Mouse (Mus musculus) forebrain, embryonic 10.5 days (tissue): ENCODE results near the gene Gm2663. TPM values are rescaled to one million over a fixed set of nuclear protein-coding genes. Genes with fewer than 3 reads are reported as not detected.
"Not testable (repeated sequence)": the region's sequence is repeated elsewhere in the genome, so short reads cannot be mapped to it uniquely, and the experiment has no call there.

Source experiments
- DNase-seq: peaks from one replicate; pipeline ENCODE4 v3.0.0-alpha.2; 2017; ENCODE audit warnings: low spot score; ENCODE audit errors: extremely low spot score
- H3K27ac ChIP-seq: fragments of 300-500 bp; sonication (generic); 2 replicates; pipeline ENCODE4 v1.5.1; 2016; ENCODE audit warnings: mild to moderate bottlenecking
- H3K27me3 ChIP-seq: fragments of 300-500 bp; sonication (generic); 2 replicates; pipeline ENCODE4 v1.6.1; 2016; ENCODE audit warnings: mild to moderate bottlenecking; ENCODE audit not compliant: poor library complexity, severe bottlenecking
- H3K36me3 ChIP-seq: fragments of 300-500 bp; sonication (generic); replicated peaks from 2 replicates; pipeline ENCODE4 v1.6.1; 2016; ENCODE audit warnings: mild to moderate bottlenecking, moderate library complexity
- H3K4me1 ChIP-seq: fragments of 300-500 bp; sonication (generic); 2 replicates; pipeline ENCODE4 v1.6.1; 2016
- H3K4me3 ChIP-seq: fragments of 300-500 bp; sonication (generic); 2 replicates; pipeline ENCODE4 v1.5.1; 2016; ENCODE audit warnings: mild to moderate bottlenecking, moderate library complexity
- H3K9me3 ChIP-seq: fragments of 300-500 bp; sonication (generic); 2 replicates; pipeline ENCODE4 v1.6.1; 2016; ENCODE audit warnings: mild to moderate bottlenecking, moderate library complexity
- WGBS: fragments of 180-500 bp; shearing (Covaris S2); methylation state at CpG from one replicate; pipeline ENCODE4 v1.1.7; 2016; 5-methylcytosine and 5-hydroxymethylcytosine counted together
- polyA plus RNA-seq: library from polyadenylated mRNA; unstranded; fragments of >200 nt; fragmentation: Nextera tagmentation; extraction: Ambion mirVana; gene quantifications from 2 replicates; pipeline ENCODE4 v1.2.1, GENCODE M21; 2016

The Gm2663 gene
- polyA plus RNA-seq: not detected in 2 replicates

- H3K4me3 ChIP-seq: not testable (repeated sequence)
These were observed at the start of gene Gm2663 for GRCm38 (mm10) chr6:40999379-40999778. Gene Gm2663, minus strand, starts transcription at chr6:40999479.

DNA sequence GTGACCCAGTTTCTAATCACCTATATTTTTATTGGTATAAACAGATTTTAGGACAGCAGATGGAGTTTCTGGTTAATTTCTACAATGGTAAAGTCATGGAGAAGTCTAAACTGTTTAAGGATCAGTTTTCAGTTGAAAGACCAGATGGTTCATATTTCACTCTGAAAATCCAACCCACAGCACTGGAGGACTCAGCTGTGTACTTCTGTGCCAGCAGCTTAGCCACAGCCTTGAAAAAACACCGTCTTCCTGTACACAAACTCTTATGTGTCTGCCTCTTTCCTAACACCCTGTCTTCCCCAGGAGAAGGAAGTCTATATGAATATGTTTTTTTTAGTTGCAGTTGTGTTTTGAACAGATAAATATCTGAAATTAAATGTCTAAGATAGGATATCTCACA, 49.3 kb upstream of the Gm2663 start:
- Histone ChIP-seq H3K9me3 (no peaks in the 10 kb centered on the region), H3K4me3 (no peak overlapping the region), H3K4me1 (no peaks in the 10 kb centered on the region), H3K27me3 (no peaks in the 10 kb centered on the region), H3K36me3 (no peaks in the 10 kb centered on the region), H3K27ac (no peak overlapping the region)
- no peak for DNase-seq
- 88% methylated on average over 1 of the region's 1 CpGs for WGBS

More at GRCm38 (mm10) chr6:40999379-40999778, at the start of gene Gm2663:
- H3K4me1 ChIP-seq, DNase-seq, H3K36me3 ChIP-seq, H3K27ac ChIP-seq, H3K9me3 ChIP-seq, H3K27me3 ChIP-seq: not testable (repeated sequence)

DNA sequence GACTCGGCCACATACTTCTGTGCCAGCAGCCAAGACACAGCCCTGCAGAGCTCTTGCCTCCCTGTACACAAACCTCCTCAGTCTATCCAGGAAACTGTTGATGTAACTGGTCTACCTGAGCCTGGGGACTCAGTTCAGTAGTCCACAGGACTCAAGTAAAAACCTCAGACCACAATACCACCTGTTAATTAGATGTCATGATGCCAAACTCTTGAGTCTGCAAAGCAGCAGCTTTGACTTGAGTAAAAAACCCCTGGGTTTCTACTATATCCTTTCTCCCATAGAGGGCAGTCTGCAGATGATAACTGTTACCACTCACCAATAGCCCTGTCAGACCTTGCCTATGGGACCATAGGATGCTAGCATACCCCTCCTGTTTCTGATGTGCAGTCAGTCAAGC, 48.7 kb upstream of the Gm2663 start:
- 84% methylated on average over 1 of the region's 1 CpGs for WGBS
- Histone ChIP-seq H3K36me3 (no peaks in the 10 kb centered on the region), H3K9me3 (no peaks in the 10 kb centered on the region), H3K27ac (no peak overlapping the region), H3K27me3 (no peaks in the 10 kb centered on the region), H3K4me3 (no peak overlapping the region), H3K4me1 (no peaks in the 10 kb centered on the region)
- DNase-seq: no peak

DNA sequence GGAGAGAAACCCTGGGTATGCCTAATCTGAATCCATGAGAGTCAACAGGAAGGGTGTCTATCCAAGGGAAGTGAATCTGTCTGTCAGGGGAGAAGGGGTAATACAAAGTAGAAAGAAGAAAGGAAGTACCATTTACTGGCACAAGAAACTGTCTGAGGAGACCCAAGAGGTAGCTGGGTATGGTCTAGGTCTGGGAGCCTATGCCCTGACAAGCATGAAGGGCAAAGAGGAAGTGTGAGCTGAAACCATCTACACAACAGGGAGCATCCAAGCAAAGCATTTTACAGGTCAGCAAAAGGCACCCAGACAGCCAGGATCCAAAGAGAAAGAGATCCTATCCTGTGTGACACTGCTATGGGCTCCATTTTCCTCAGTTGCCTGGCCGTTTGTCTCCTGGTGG, 47.9 kb upstream of the Gm2663 start:
- Histone ChIP-seq H3K4me1 (no peaks in the 10 kb centered on the region), H3K36me3 (no peaks in the 10 kb centered on the region), H3K27ac (no peak overlapping the region), H3K9me3 (no peaks in the 10 kb centered on the region), H3K4me3 (no peak overlapping the region), H3K27me3 (no peaks in the 10 kb centered on the region)
- no peak for DNase-seq
- 100% methylated on average over 1 of the region's 1 CpGs for WGBS

DNA sequence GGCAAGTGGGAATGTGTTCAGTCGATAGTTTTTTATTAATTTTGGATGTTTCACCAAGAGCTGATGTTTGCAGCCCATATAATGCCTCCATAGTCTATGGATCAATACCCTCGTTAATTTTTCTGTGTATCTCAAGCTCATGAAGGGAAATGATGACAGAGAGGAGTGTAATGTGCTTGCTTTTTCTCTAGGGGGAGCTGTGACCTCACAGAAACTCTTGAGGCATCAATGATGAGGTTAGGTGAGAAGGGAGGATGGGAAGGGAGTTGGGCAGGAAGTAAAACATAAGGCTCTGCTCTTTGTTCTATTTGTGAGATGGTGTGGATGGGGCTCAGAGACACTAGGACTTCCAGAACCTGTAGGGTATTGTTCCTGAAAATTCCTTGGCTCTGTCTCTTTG, 47.3 kb upstream of the Gm2663 start:
- H3K27me3 ChIP-seq: no peaks in the 10 kb centered on the region
- 68% methylated on average over 2 of the region's 2 CpGs for WGBS
- H3K36me3 ChIP-seq: no peaks in the 10 kb centered on the region
- H3K9me3 ChIP-seq: no peaks in the 10 kb centered on the region
- H3K27ac ChIP-seq: no peak overlapping the region
- no peaks in the 10 kb centered on the region for H3K4me1 ChIP-seq
- H3K4me3 ChIP-seq: no peak overlapping the region
- no peak for DNase-seq

- Histone ChIP-seq H3K4me3 (no peak overlapping the region), H3K4me1 (no peaks in the 10 kb centered on the region), H3K36me3 (no peaks in the 10 kb centered on the region), H3K27ac (no peak overlapping the region), H3K9me3 (no peaks in the 10 kb centered on the region), H3K27me3 (no peaks in the 10 kb centered on the region)
- no peak for DNase-seq
- WGBS: 87% methylated on average over 1 of the region's 1 CpGs
These were observed 45.5 kb upstream of the Gm2663 start for GRCm38 (mm10) chr6:41044753-41045152.

DNA sequence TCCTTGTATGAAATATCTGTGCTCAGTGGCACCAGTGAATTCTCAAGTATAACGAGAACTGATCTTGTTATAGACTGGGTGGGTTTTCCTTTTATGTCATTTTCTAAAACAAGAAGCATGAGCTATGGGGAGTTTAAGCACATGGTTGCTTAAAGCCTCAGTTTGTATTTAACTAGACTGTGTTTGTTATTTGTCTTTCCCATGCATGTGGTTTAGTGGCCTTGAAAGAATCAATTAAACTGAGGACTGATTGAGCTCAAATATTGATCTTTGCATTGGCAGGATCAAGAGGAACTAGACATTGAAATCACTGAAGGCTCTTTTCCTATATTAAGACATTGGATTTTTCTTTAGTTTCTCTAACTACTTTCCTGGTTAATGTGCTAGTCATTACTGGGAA, 45.0 kb upstream of the Gm2663 start:
- Histone ChIP-seq H3K9me3 (no peaks in the 10 kb centered on the region), H3K4me1 (no peaks in the 10 kb centered on the region), H3K36me3 (no peaks in the 10 kb centered on the region), H3K27me3 (no peaks in the 10 kb centered on the region), H3K4me3 (no peak overlapping the region), H3K27ac (no peak overlapping the region)
- DNase-seq: no peak
- 89% methylated on average over 1 of the region's 1 CpGs for WGBS

GRCm38 (mm10) chr6:41035409-41035808, 36.1 kb upstream of the Gm2663 start, which contains the start of gene 2210010C04Rik:
Gene 2210010C04Rik, minus strand, starts transcription at chr6:41035509.
- H3K4me1 ChIP-seq: no peaks in the 10 kb centered on the region
- H3K4me3 ChIP-seq: no peak within 1 kb of the TSS
- H3K27me3 ChIP-seq: no peaks in the 10 kb centered on the region
- no peak for DNase-seq
- H3K27ac ChIP-seq: no peak within 1 kb of the TSS
- no peaks in the 10 kb centered on the region for H3K36me3 ChIP-seq
- no peaks in the 10 kb centered on the region for H3K9me3 ChIP-seq

GRCm38 (mm10) chr6:41032802-41033201, 33.5 kb upstream of the Gm2663 start:
- Histone ChIP-seq H3K4me3 (no peak overlapping the region), H3K27me3 (no peaks in the 10 kb centered on the region), H3K9me3 (no peaks in the 10 kb centered on the region), H3K4me1 (no peaks in the 10 kb centered on the region), H3K27ac (no peak overlapping the region), H3K36me3 (no peaks in the 10 kb centered on the region)
- WGBS: 87% methylated on average over 6 of the region's 6 CpGs
- no peak for DNase-seq

- H3K27ac ChIP-seq: no peak overlapping the region
- H3K36me3 ChIP-seq: no peaks in the 10 kb centered on the region
- 88% methylated on average over 3 of the region's 3 CpGs for WGBS
These were observed 33.0 kb upstream of the Gm2663 start for GRCm38 (mm10) chr6:41032231-41032630.

GRCm38 (mm10) chr6:41030821-41031220, 31.5 kb upstream of the Gm2663 start:
- no peak overlapping the region for H3K4me3 ChIP-seq
- no peaks in the 10 kb centered on the region for H3K27me3 ChIP-seq
- no peaks in the 10 kb centered on the region for H3K4me1 ChIP-seq
- no peaks in the 10 kb centered on the region for H3K9me3 ChIP-seq
- H3K27ac ChIP-seq: no peak overlapping the region
- no peaks in the 10 kb centered on the region for H3K36me3 ChIP-seq
- DNase-seq: no peak
- WGBS: 87% methylated on average over 3 of the region's 3 CpGs

More at GRCm38 (mm10) chr6:41032231-41032630, 33.0 kb upstream of the Gm2663 start:
- no peaks in the 10 kb centered on the region for H3K27me3 ChIP-seq
- H3K4me1 ChIP-seq: no peaks in the 10 kb centered on the region
- no peak for DNase-seq
- H3K4me3 ChIP-seq: no peak overlapping the region
- no peaks in the 10 kb centered on the region for H3K9me3 ChIP-seq

DNA sequence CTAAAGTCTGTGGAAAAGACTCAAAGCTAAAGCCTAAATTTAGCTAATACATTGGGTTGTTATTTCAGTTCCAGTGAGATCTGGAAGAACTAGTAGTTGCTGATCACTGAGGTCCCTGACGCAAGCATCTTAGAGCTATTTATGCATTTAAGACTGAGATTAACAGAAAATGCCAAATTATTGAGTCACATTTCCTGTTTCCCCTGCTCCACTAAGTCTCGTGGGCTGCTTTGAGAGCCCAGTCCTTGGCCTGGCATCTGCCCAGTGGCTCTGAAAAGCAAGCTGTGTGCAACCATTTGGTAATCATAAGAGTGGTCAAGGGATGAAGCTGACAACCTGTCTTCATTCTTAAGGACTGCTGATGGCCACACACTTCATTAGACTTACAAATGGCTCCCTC, 27.8 kb upstream of the Gm2663 start:
- Histone ChIP-seq H3K27ac (no peak overlapping the region), H3K36me3 (no peaks in the 10 kb centered on the region), H3K27me3 (no peaks in the 10 kb centered on the region), H3K9me3 (no peaks in the 10 kb centered on the region), H3K4me1 (no peaks in the 10 kb centered on the region), H3K4me3 (no peak overlapping the region)
- DNase-seq: no peak
- whole genome bisulfite sequencing: 50% methylated on average over 2 of the region's 2 CpGs

- Histone ChIP-seq H3K27ac (no peak overlapping the region), H3K27me3 (no peaks in the 10 kb centered on the region), H3K36me3 (no peaks in the 10 kb centered on the region), H3K4me3 (no peak overlapping the region), H3K4me1 (no peaks in the 10 kb centered on the region), H3K9me3 (no peaks in the 10 kb centered on the region)
- DNase-seq: no peak
- WGBS: 83% methylated on average over 2 of the region's 2 CpGs
These were observed 26.8 kb upstream of the Gm2663 start for GRCm38 (mm10) chr6:41025873-41026650.

DNA sequence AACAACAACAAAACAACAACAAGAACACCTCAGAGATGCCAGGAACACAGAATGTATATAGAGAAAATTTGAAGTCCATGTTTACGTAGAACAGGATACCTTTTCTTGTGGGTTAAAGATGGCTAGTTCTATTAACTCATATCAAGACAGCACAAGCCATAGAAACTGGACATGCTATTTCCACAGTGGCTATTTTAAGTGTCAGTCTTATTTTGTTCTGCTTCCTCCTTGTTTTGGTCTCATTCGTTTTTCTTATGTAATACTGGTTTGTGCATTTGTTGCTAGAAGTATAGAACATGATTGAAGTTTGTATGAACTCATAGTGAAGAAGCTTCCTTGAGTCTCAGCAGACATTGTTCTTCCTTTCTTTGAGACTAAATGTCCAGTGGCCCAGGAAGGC, 19.9 kb upstream of the Gm2663 start:
- no peaks in the 10 kb centered on the region for H3K27me3 ChIP-seq
- no peaks in the 10 kb centered on the region for H3K9me3 ChIP-seq
- no peak overlapping the region for H3K27ac ChIP-seq
- no peak overlapping the region for H3K4me3 ChIP-seq
- WGBS: 78% methylated on average over 2 of the region's 2 CpGs
- DNase-seq: no peak
- no peaks in the 10 kb centered on the region for H3K4me1 ChIP-seq
- no peaks in the 10 kb centered on the region for H3K36me3 ChIP-seq
